Mouse (Mus musculus): ENCODE results near the gene 4930578G10Rik.

- TF ChIP-seq CTCF (conservative IDR thresholded peaks at IDR 0.05 in 1 of 2, IDR thresholded peaks at IDR 0.05 in 1 of 2; ENCODE audit: low read depth in 2 of 2, low read length in 2 of 2) (no peak), EP300 (IDR thresholded peaks at IDR 0.05; ENCODE audit: low read length) (no peak), ELF1 (IDR thresholded peaks at IDR 0.05; ENCODE audit: low read depth, low read length) (no peak), TBP (conservative IDR thresholded peaks at IDR 0.05; ENCODE audit: low read depth, low read length) (no peak), NRF1 (IDR thresholded peaks at IDR 0.05; ENCODE audit: low read depth, low read length) (no peak), POLR2A (IDR thresholded peaks at IDR 0.05; ENCODE audit: low read depth, low read length) (no peak), CHD1 (IDR thresholded peaks at IDR 0.05; ENCODE audit: low read depth, low read length) (no peak), ZKSCAN1 (IDR thresholded peaks at IDR 0.05; ENCODE audit: borderline replicate concordance, low read depth, low read length) (no peak), MXI1 (IDR thresholded peaks at IDR 0.05; ENCODE audit: low read depth, low read length) (no peak)
Observed at GRCm38 (mm10) chr4:42888806-42889205, 153.5 kb downstream of the 4930578G10Rik start.

Data from CH12.LX (cell line).